Mouse (Mus musculus) activated CD4-positive, CD25-positive, alpha-beta regulatory T cell, adult 4 months (primary cell): Measurements from ENCODE around the gene Atp6v0e. TPM values are rescaled to one million over a fixed set of nuclear protein-coding genes. Genes with fewer than 3 reads are reported as not detected.

ENCODE experiments used
- ATAC-seq: one replicate; pipeline ENCODE4 v1.8.0; 2017
- polyA plus RNA-seq, 2 experiments: library from polyadenylated mRNA; unstranded; fragments of 100-300 nt; shearing (Covaris generic); gene quantifications; one replicate each; pipeline ENCODE4 v1.2.1; 2017

Gene Atp6v0e
- polyA plus RNA-seq, 2 experiments from 2014 or later, result 391 to 437 TPM

- ATAC-seq, result no peak
These were observed 22.7 kb upstream of the Atp6v0e start for GRCm38 (mm10) chr17:26640286-26640740.

GRCm38 (mm10) chr17:26643456-26643855, 19.6 kb upstream of the Atp6v0e start:
- ATAC-seq, result no peak

DNA sequence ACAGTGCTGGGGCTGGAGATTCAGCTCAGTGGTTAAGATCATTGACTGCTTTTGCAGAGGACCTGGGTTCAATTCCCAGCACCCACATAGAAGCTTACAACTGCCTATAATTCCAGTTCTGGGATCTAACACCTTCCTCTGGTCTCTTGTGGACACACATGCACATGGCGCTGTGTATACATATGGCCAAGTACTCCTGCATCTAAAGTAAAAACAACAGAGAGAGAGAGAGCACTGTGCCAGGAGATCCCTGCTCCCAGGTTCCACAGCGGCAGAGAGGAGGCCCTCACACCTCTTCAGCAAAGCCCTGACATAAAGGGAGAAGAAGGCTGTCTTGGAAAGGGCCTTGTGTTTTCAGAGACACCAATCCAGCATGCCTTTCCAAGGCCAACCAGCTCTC, 19.0 kb upstream of the Atp6v0e start:
- ATAC-seq, result no peak

DNA sequence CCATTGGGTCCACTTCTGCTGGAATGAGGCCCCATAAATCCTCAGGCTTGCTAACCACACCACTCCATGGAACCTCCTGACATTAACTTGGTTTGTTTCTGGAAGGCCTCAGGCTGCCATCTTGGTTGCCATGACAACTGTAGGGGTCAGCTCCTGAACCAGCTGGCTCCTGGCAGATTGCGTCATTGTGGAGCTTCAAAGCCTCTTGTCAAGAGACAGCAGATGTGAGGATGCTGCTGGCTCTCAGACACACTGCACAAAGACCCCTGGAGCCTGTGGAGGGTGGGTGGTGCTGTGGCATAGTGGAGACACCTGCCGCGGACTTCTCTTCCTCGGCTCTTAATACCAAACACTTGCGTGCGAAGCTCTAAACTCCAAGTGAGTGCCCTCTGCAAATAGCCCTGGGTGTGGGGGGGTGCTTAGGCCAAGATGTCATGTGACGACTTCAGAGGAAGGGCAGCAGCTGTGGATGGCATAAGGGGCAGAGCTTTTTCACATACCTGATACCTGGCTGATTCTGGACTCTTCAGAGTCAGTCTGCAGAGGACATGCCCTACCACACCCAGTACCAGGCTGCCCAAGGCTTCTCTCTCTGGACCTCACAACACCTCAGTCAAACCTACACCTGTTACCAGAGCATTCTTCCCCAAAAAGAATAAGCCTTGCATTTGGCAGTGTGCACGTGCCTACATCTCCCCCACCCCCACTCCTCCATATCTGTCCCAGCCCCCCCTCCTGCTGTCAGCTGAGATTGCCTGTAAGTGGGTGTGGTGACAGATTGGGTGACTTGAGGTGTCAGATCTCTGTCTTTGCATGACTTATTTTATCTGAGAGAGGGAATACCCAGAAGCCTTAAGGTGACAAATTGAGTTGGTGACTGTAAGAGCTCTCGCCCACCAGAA, 18.3 kb upstream of the Atp6v0e start:
- ATAC-seq, result no peak

GRCm38 (mm10) chr17:26645411-26645854, 17.6 kb upstream of the Atp6v0e start:
- no peak for ATAC-seq

- no peak for ATAC-seq
These were observed 15.7 kb upstream of the Atp6v0e start for GRCm38 (mm10) chr17:26647283-26647682.

GRCm38 (mm10) chr17:26649565-26649964, 13.5 kb upstream of the Atp6v0e start:
- no peak for ATAC-seq

- ATAC-seq, result no peak
These were observed 12.3 kb upstream of the Atp6v0e start for GRCm38 (mm10) chr17:26650451-26651363.

- ATAC-seq, result no peak
These were observed 4.0 kb upstream of the Atp6v0e start for GRCm38 (mm10) chr17:26658854-26659572.

DNA sequence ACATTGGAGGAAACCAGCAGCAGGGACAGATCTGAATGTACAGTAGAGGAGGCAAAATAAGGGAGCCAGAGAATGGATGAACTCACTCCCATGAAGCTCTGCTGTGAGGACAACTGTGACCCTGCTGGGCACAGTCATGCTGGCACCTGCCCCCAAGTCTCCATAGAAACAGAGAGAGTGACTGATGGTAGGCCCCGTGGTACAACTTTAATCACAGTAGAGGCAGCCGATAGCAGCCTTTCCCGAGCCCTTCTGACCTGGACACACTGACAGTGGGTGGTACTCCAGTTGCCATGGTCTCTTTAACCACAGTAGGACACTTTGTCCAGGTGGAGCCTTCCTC, 3.5 kb upstream of the Atp6v0e start:
- no peak for ATAC-seq

GRCm38 (mm10) chr17:26660192-26660912, 2.7 kb upstream of the Atp6v0e start:
- ATAC-seq, result no peak

DNA sequence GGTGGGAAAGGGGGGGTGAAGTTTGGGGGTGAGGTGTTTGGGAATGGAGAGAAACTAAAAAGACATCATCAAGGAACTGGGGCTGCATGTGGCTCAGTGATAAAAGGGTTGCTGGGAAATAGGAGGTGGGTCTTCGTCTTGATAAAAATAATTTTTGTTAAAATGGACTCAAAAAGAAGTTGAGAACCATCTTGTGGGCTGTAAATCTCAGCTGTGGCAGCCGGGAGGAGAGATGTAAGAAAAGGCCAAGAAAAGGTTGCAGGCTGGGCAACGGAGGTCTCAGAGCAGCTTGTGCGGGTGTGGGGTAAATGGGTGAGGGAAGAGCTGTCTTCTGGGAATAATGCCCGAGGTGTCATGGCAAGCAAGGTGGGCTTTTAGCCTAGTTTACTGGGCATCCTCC, 827 bp upstream of the Atp6v0e start:
- ATAC-seq, result no peak

- ATAC-seq, result no peak
These were observed 2.6 kb downstream of the Atp6v0e start for GRCm38 (mm10) chr17:26665600-26665999.

DNA sequence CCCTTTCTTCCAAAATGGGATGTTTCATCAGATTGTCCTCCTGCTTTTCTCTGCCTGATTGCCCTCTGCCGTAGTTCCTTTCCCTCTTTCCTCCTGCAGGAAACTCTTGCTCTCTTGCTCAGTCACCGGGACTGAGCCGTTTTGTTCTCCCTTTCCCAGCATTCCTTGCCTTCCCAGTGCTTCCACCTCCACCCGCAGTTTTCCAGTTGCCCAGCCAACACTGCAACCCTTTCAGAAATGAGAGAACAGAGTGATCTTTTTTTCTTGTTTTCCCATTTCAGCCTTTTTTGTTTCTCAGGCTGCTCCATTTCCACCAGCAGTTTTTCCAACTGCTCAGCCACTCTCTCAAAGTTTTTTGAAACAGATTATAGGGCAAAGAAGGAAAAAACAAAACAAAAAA, 8.2 kb downstream of the Atp6v0e start:
- no peak for ATAC-seq

DNA sequence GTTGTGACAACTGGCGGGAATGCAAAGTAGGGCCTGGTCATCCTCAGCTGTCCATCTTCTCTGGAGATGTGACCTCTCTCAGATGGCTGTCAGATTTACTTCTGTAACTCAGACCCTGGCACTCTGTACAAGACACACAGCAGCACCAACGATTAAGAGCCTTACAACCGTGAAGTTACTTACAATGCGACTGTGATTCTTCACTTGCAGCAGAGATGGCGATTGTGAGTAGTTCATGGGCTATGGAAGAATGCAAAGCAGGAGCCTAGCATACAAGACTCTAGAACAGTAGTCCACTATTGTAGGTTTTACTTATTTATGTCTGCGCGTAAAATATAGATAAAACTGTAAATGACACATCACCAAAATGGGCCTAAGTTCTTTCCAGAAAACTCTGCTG, 12.8 kb downstream of the Atp6v0e start:
- no peak for ATAC-seq

DNA sequence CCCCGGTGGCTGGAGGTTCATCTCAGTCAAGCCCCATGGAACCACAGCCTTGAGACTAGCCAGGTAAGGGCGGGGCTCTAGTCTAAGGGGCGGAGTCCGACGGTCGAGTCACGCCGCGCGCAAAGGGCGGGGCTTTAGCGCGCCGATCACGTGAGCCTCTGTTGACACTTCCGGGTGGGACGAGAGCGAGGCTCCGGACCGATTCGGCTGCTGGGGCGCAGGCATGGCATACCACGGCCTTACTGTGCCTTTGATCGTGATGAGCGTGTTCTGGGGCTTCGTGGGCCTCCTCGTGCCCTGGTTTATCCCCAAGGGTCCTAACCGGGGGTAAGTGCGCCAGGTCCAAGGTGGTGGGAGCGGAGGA, 13.2 kb downstream of the Atp6v0e start:
- ATAC-seq, result peak; percentile 90

- peak; percentile 68 for ATAC-seq
These were observed 13.8 kb downstream of the Atp6v0e start for GRCm38 (mm10) chr17:26676616-26677376.

DNA sequence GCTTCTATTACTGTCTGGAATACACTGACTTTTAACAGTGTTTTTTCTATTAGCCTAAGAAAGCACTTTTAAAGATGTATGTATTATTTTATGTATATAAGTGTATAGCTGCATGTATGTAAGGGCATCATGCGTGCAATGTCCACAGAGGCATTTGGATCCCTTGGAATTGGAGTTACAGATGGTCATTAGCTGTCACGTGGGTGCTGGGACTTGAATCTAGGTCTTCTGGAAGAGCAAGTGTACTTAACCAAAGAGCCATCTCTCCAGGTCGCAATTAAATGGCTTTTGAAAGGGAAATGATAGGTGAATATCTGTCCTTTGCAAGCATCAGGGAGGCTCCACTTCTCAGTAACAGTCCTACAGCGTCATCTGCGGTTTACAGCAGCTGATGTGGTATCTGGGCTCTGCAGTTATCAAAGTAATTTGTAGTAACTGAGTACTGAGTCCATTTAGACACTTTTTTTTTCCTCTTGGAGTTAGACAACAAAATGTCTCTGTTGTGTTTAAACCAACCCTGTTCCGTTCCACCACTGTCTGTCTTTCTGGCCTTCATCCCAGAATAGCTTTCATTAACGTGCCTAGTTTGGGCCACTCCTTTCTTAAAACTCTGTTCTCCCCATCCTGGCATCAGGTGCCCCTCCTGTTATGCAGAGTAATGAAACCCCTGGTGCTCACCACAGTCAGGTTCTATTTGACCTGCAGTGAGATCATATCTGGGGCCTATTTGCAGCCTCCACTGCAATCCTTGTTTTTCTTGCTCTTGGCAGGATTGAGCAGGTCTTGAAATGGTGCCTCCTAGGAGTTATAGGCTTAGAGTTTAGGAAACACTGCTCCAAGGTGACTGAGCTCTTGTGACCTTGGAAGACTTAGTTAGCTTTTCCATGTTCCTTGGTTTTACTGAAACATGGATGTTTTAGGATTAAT, 14.9 kb downstream of the Atp6v0e start:
- no peak for ATAC-seq

GRCm38 (mm10) chr17:26681276-26681675, 18.2 kb downstream of the Atp6v0e start:
- ATAC-seq, result no peak

GRCm38 (mm10) chr17:26686334-26687000, 23.4 kb downstream of the Atp6v0e start:
- ATAC-seq, result no peak
